Mouse (Mus musculus): ENCODE measurements around the gene Creb3l2. TPM values are rescaled to one million over a fixed set of nuclear protein-coding genes. Genes with fewer than 3 reads are reported as not detected.

Creb3l2 gene
- polyA plus RNA-seq, 1 experiment, result 10.2 TPM

GRCm38 (mm10) chr6:37396127-37396526 lies 45.8 kb downstream of the Creb3l2 start:
- no peaks in the 10 kb centered on the region for H3K27me3 ChIP-seq (ENCODE audit: control insufficient read depth, insufficient read depth, low read length, poor library complexity, severe bottlenecking)

GRCm38 (mm10) chr6:37393263-37393662 lies 48.7 kb downstream of the Creb3l2 start:
- no peaks in the 10 kb centered on the region for H3K27me3 ChIP-seq (ENCODE audit: control insufficient read depth, insufficient read depth, low read length, poor library complexity, severe bottlenecking)
- H3K4me3 ChIP-seq (ENCODE audit: low read depth, low read length), result no peak overlapping the region
- H3K36me3 ChIP-seq (ENCODE audit: control insufficient read depth, insufficient read depth, low read length, poor library complexity, severe bottlenecking), result no peaks in the 10 kb centered on the region
- H3K9ac ChIP-seq (ENCODE audit: low read depth, poor library complexity, severe bottlenecking), result no peak overlapping the region
- TF ChIP-seq POLR2A (IDR thresholded peaks at IDR 0.05; ENCODE audit: insufficient read depth, low read length) (no peak), EP300 (IDR thresholded peaks at IDR 0.05; ENCODE audit: insufficient read depth, low read depth, low read length) (no peak), CTCF (IDR thresholded peaks at IDR 0.05; ENCODE audit: low read depth, low read length) (no peak)
- H3K9me3 ChIP-seq (replicated peaks; ENCODE audit: control insufficient read depth, insufficient read depth, low read length, poor library complexity, severe bottlenecking), result no peaks in the 10 kb centered on the region
- H3K27ac ChIP-seq (ENCODE audit: insufficient read depth, low read length), result no peak overlapping the region
- H3K4me1 ChIP-seq (ENCODE audit: control insufficient read depth, insufficient read depth, low read length), result no peaks in the 10 kb centered on the region

More at GRCm38 (mm10) chr6:37396127-37396526, 45.8 kb downstream of the Creb3l2 start:
- H3K36me3 ChIP-seq (ENCODE audit: control insufficient read depth, insufficient read depth, low read length, poor library complexity, severe bottlenecking), result no peaks in the 10 kb centered on the region
- TF ChIP-seq EP300 (IDR thresholded peaks at IDR 0.05; ENCODE audit: insufficient read depth, low read depth, low read length), result no peak
- no peak overlapping the region for H3K4me3 ChIP-seq (ENCODE audit: low read depth, low read length)
- no peak overlapping the region for H3K9ac ChIP-seq (ENCODE audit: low read depth, poor library complexity, severe bottlenecking)
- no peaks in the 10 kb centered on the region for H3K4me1 ChIP-seq (ENCODE audit: control insufficient read depth, insufficient read depth, low read length)
- no peak overlapping the region for H3K27ac ChIP-seq (ENCODE audit: insufficient read depth, low read length)
- H3K9me3 ChIP-seq (replicated peaks; ENCODE audit: control insufficient read depth, insufficient read depth, low read length, poor library complexity, severe bottlenecking), result no peaks in the 10 kb centered on the region

DNA sequence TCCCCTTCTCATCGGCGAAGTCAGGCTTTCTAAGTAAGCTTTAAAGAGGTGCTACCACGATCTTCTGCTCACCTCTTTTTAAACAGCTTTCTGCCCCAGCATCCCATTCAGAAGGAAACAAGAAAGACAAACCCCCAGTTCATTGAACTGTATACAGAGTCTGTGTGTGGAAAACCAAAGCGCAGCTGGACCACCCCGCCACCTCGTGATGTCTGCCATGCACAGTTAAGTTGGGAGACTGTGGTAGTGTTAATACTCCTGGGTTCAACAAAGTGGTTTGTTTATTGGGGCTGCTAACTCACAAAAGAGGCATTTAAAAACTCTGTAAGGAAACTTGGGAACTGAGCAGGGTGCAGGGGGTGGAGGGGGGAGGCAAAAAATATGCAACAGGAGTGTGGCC lies 49.7 kb downstream of the Creb3l2 start:
- no peaks in the 10 kb centered on the region for H3K4me1 ChIP-seq (ENCODE audit: control insufficient read depth, insufficient read depth, low read length)
- no peaks in the 10 kb centered on the region for H3K36me3 ChIP-seq (ENCODE audit: control insufficient read depth, insufficient read depth, low read length, poor library complexity, severe bottlenecking)
- no peak overlapping the region for H3K27ac ChIP-seq (ENCODE audit: insufficient read depth, low read length)
- no peaks in the 10 kb centered on the region for H3K9me3 ChIP-seq (replicated peaks; ENCODE audit: control insufficient read depth, insufficient read depth, low read length, poor library complexity, severe bottlenecking)
- H3K9ac ChIP-seq (ENCODE audit: low read depth, poor library complexity, severe bottlenecking), result no peak overlapping the region
- no peak overlapping the region for H3K4me3 ChIP-seq (ENCODE audit: low read depth, low read length)
- no peak for TF ChIP-seq POLR2A (IDR thresholded peaks at IDR 0.05; ENCODE audit: insufficient read depth, low read length)
- no peak for TF ChIP-seq CTCF (IDR thresholded peaks at IDR 0.05; ENCODE audit: low read depth, low read length)
- TF ChIP-seq EP300 (IDR thresholded peaks at IDR 0.05; ENCODE audit: insufficient read depth, low read depth, low read length), result no peak
- H3K27me3 ChIP-seq (ENCODE audit: control insufficient read depth, insufficient read depth, low read length, poor library complexity, severe bottlenecking), result no peaks in the 10 kb centered on the region

DNA sequence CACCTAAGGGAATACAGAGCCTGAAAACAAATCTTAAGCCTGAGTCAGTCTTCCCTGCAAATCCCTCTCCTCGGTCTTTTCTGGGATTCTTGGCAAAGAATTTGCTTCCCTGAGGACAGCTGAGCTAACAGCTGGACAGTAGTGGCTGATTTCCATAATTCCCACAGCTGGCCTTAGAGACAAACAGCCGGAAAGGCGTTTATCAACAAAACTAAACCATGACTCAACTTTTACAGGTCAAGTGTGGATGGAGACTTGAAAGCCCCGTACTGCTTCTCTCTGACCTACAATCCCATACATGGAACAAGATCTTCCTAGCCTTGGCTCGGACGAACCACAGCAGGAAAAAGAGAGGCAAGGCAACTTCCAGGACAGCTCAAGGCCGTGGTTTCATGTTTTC lies 50.6 kb downstream of the Creb3l2 start:
- Histone ChIP-seq H3K27me3 (ENCODE audit: control insufficient read depth, insufficient read depth, low read length, poor library complexity, severe bottlenecking) (no peaks in the 10 kb centered on the region), H3K36me3 (ENCODE audit: control insufficient read depth, insufficient read depth, low read length, poor library complexity, severe bottlenecking) (no peaks in the 10 kb centered on the region), H3K9ac (ENCODE audit: low read depth, poor library complexity, severe bottlenecking) (no peak overlapping the region), H3K27ac (ENCODE audit: insufficient read depth, low read length) (no peak overlapping the region), H3K4me1 (ENCODE audit: control insufficient read depth, insufficient read depth, low read length) (no peaks in the 10 kb centered on the region), H3K9me3 (replicated peaks; ENCODE audit: control insufficient read depth, insufficient read depth, low read length, poor library complexity, severe bottlenecking) (no peaks in the 10 kb centered on the region), H3K4me3 (ENCODE audit: low read depth, low read length) (no peak overlapping the region)
- no peak for TF ChIP-seq EP300 (IDR thresholded peaks at IDR 0.05; ENCODE audit: insufficient read depth, low read depth, low read length)

DNA sequence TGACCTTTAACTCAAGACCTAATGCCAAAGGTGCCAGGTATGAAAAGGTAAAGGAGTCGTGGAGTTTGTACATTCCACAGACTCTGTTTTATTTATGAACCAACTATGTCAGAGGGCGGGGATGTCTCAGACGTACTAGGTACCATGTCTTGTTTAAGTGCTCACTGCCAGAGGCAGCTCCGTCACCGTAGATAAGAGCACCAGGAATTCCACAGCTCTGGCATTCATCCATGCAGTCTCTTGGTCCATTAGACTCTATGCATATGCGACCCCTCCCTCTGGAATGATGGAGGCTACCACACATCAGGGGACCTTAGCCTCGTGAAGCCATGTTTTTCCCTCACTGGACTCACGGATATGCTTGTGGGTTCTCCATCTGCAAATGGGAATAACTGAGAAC lies 53.0 kb downstream of the Creb3l2 start:
- no peak overlapping the region for H3K27ac ChIP-seq (ENCODE audit: insufficient read depth, low read length)
- no peak overlapping the region for H3K9ac ChIP-seq (ENCODE audit: low read depth, poor library complexity, severe bottlenecking)
- no peaks in the 10 kb centered on the region for H3K27me3 ChIP-seq (ENCODE audit: control insufficient read depth, insufficient read depth, low read length, poor library complexity, severe bottlenecking)
- no peak overlapping the region for H3K4me3 ChIP-seq (ENCODE audit: low read depth, low read length)
- H3K4me1 ChIP-seq (ENCODE audit: control insufficient read depth, insufficient read depth, low read length), result no peaks in the 10 kb centered on the region
- no peaks in the 10 kb centered on the region for H3K9me3 ChIP-seq (replicated peaks; ENCODE audit: control insufficient read depth, insufficient read depth, low read length, poor library complexity, severe bottlenecking)
- TF ChIP-seq POLR2A (IDR thresholded peaks at IDR 0.05; ENCODE audit: insufficient read depth, low read length) (no peak), EP300 (IDR thresholded peaks at IDR 0.05; ENCODE audit: insufficient read depth, low read depth, low read length) (no peak), CTCF (IDR thresholded peaks at IDR 0.05; ENCODE audit: low read depth, low read length) (no peak)
- no peaks in the 10 kb centered on the region for H3K36me3 ChIP-seq (ENCODE audit: control insufficient read depth, insufficient read depth, low read length, poor library complexity, severe bottlenecking)

DNA sequence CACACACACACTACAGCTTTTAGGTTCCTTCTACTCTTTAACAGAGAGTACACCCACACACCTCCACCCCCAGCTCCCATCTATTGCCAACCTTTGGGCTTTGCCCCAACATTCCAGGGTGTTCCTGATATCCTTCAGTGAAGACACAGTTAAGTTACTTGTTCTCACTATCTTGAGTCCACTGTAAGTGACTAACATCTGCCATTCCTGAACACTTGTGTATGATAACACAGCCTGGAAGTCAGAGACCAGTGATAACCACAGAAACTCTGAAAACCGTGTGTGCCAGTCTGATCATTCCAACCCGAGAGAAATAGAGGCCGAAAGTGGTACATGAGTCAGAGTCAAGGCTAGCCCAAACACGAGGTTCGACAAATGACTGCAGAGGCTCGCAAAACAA lies 53.4 kb downstream of the Creb3l2 start:
- Histone ChIP-seq H3K27ac (ENCODE audit: insufficient read depth, low read length) (no peak overlapping the region), H3K27me3 (ENCODE audit: control insufficient read depth, insufficient read depth, low read length, poor library complexity, severe bottlenecking) (no peaks in the 10 kb centered on the region), H3K9me3 (replicated peaks; ENCODE audit: control insufficient read depth, insufficient read depth, low read length, poor library complexity, severe bottlenecking) (no peaks in the 10 kb centered on the region), H3K4me3 (ENCODE audit: low read depth, low read length) (no peak overlapping the region), H3K36me3 (ENCODE audit: control insufficient read depth, insufficient read depth, low read length, poor library complexity, severe bottlenecking) (no peaks in the 10 kb centered on the region), H3K9ac (ENCODE audit: low read depth, poor library complexity, severe bottlenecking) (no peak overlapping the region), H3K4me1 (ENCODE audit: control insufficient read depth, insufficient read depth, low read length) (no peaks in the 10 kb centered on the region)
- TF ChIP-seq CTCF (IDR thresholded peaks at IDR 0.05; ENCODE audit: low read depth, low read length) (no peak), POLR2A (IDR thresholded peaks at IDR 0.05; ENCODE audit: insufficient read depth, low read length) (no peak), EP300 (IDR thresholded peaks at IDR 0.05; ENCODE audit: insufficient read depth, low read depth, low read length) (no peak)
